Mouse (Mus musculus) testis, adult 2 months (tissue): ENCODE measurements at regions not wholly inside any gene's neighbourhood (a gene's known extent, or its start where the extent isn't known, plus 50 kb on each side); places are given as distances from the start of the nearest gene placed in this dataset.

Experiments used
- H3K27ac ChIP-seq: fragments of 200-500 bp; 2 replicates; pipeline ENCODE4 v1.5.1; 2012; ENCODE audit warnings: low read depth, low read length; ENCODE audit not compliant: control insufficient read depth, insufficient read depth
- H3K27me3 ChIP-seq: fragments of 200-500 bp; 2 replicates; pipeline ENCODE4 v1.6.1; 2012; ENCODE audit warnings: mild to moderate bottlenecking, low read length, moderate library complexity; ENCODE audit not compliant: control insufficient read depth, insufficient read depth
- H3K36me3 ChIP-seq: fragments of 200-500 bp; 2 replicates; pipeline ENCODE4 v1.6.1; 2012; ENCODE audit warnings: mild to moderate bottlenecking, low read length; ENCODE audit not compliant: control insufficient read depth, insufficient read depth
- H3K4me1 ChIP-seq: fragments of 200-500 bp; 2 replicates; pipeline ENCODE4 v1.6.1; 2012; ENCODE audit warnings: low read length; ENCODE audit not compliant: control insufficient read depth, insufficient read depth
- H3K4me3 ChIP-seq: fragments of 200-500 bp; 2 replicates; pipeline ENCODE4 v1.5.1; 2012; ENCODE audit warnings: low read depth, mild to moderate bottlenecking, low read length, moderate library complexity, mixed read lengths; ENCODE audit not compliant: control insufficient read depth
- CTCF ChIP-seq: fragments of 200-500 bp; IDR thresholded peaks from 2 replicates; pipeline ENCODE4 v1.5.1; 2012; ENCODE audit warnings: low read depth, mild to moderate bottlenecking, inconsistent platforms, low read length, moderate library complexity; ENCODE audit not compliant: control insufficient read depth, insufficient read depth, insufficient replicate concordance
- POLR2A ChIP-seq: fragments of 200-500 bp; IDR thresholded peaks from 2 replicates; pipeline ENCODE4 v1.6.1; 2012; ENCODE audit warnings: low read depth, mild to moderate bottlenecking, inconsistent platforms, low read length, moderate library complexity; ENCODE audit not compliant: control insufficient read depth

- Histone ChIP-seq H3K27me3 (no peaks in the 10 kb centered on the region), H3K27ac (no peak overlapping the region), H3K4me1 (no peaks in the 10 kb centered on the region; the same call in 1 of the 2 replicates), H3K4me3 (no peak overlapping the region), H3K36me3 (no peaks in the 10 kb centered on the region)
- TF ChIP-seq CTCF (no peak), POLR2A (no peak)
Observed at GRCm38 (mm10) chr2:34038982-34039381, 151.2 kb upstream of the Mvb12b start.

GRCm38 (mm10) chr2:34033212-34033611 is 145.5 kb upstream of the Mvb12b start:
- TF ChIP-seq CTCF = no peak
- TF ChIP-seq POLR2A = no peak
- Histone ChIP-seq H3K4me3 (no peak overlapping the region), H3K4me1 (no peaks in the 10 kb centered on the region; the same call in 1 of the 2 replicates), H3K27ac (no peak overlapping the region), H3K36me3 (no peaks in the 10 kb centered on the region), H3K27me3 (no peaks in the 10 kb centered on the region)

GRCm38 (mm10) chr2:34031421-34031820 is 143.7 kb upstream of the Mvb12b start:
- no peak overlapping the region for H3K4me3 ChIP-seq
- no peaks in the 10 kb centered on the region for H3K36me3 ChIP-seq
- no peak for TF ChIP-seq POLR2A
- TF ChIP-seq CTCF = no peak
- H3K4me1 ChIP-seq = peaks cover 5% of the 10 kb centered on the region
- H3K27me3 ChIP-seq = no peaks in the 10 kb centered on the region
- no peak overlapping the region for H3K27ac ChIP-seq

GRCm38 (mm10) chr2:34031001-34031412 is 143.3 kb upstream of the Mvb12b start:
- no peaks in the 10 kb centered on the region for H3K27me3 ChIP-seq
- H3K36me3 ChIP-seq = no peaks in the 10 kb centered on the region
- TF ChIP-seq CTCF (no peak), POLR2A (no peak)
- peaks cover 5% of the 10 kb centered on the region for H3K4me1 ChIP-seq
- no peak overlapping the region for H3K27ac ChIP-seq
- H3K4me3 ChIP-seq = no peak overlapping the region

GRCm38 (mm10) chr2:34027445-34027844 is 139.7 kb upstream of the Mvb12b start:
- TF ChIP-seq CTCF (no peak), POLR2A (no peak)
- H3K27me3 ChIP-seq = no peaks in the 10 kb centered on the region
- no peaks in the 10 kb centered on the region for H3K36me3 ChIP-seq
- H3K27ac ChIP-seq = no peak overlapping the region
- H3K4me1 ChIP-seq = peaks cover 5% of the 10 kb centered on the region
- no peak overlapping the region for H3K4me3 ChIP-seq

GRCm38 (mm10) chr2:34026566-34027360 is 139.0 kb upstream of the Mvb12b start:
- peaks cover 5% of the 10 kb centered on the region for H3K4me1 ChIP-seq
- H3K4me3 ChIP-seq = no peak overlapping the region
- H3K27me3 ChIP-seq = no peaks in the 10 kb centered on the region
- no peak overlapping the region for H3K27ac ChIP-seq
- H3K36me3 ChIP-seq = no peaks in the 10 kb centered on the region
- TF ChIP-seq CTCF (no peak), POLR2A (no peak)

GRCm38 (mm10) chr2:34025715-34026360 is 138.1 kb upstream of the Mvb12b start:
- H3K4me1 ChIP-seq = peaks cover 5% of the 10 kb centered on the region
- no peaks in the 10 kb centered on the region for H3K27me3 ChIP-seq
- TF ChIP-seq CTCF (peak; percentile 34; the same call in 1 of the 2 replicates), POLR2A (no peak)
- H3K27ac ChIP-seq = no peak overlapping the region
- H3K4me3 ChIP-seq = no peak overlapping the region
- H3K36me3 ChIP-seq = no peaks in the 10 kb centered on the region

GRCm38 (mm10) chr2:34017142-34017453 is 129.4 kb upstream of the Mvb12b start:
- TF ChIP-seq POLR2A (no peak), CTCF (no peak)
- Histone ChIP-seq H3K36me3 (no peaks in the 10 kb centered on the region), H3K27me3 (no peaks in the 10 kb centered on the region), H3K27ac (no peak overlapping the region), H3K4me3 (no peak overlapping the region), H3K4me1 (peaks cover 2% of the 10 kb centered on the region; the same call in 1 of the 2 replicates)
